Mouse (Mus musculus) T-helper 2 cell (primary cell): ENCODE measurements around the gene Smarcad1.

Source experiments
- in situ Hi-C: fragments of 300-600 bp; cut with MboI, MseI; formaldehyde crosslinking; loops from one replicate; pipeline ENCODE4 v1.15.1; 2025; ENCODE audit warnings: high pct_unique_total_duplicates

Smarcad1 gene

DNA sequence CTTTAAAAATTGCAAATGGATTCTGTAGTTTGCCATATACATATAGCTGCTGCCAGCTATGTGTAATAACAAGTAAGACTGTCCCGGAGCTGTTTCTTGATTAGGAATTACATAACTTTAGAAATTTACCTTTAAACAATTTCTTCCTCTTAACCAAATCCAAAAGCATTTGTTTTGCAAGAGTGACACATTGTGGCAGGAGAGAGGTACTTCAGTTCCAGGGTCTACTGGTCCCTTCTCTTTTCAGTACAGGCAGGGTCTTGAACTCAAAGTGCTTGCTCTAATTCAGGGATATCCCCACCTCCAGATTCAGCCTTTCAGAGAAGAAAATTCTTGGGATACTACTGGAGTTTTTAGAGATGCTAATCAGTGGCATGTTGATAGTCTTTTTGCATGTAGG, 36.8 kb downstream of the Smarcad1 start:
- in situ Hi-C loops: no loop called here

DNA sequence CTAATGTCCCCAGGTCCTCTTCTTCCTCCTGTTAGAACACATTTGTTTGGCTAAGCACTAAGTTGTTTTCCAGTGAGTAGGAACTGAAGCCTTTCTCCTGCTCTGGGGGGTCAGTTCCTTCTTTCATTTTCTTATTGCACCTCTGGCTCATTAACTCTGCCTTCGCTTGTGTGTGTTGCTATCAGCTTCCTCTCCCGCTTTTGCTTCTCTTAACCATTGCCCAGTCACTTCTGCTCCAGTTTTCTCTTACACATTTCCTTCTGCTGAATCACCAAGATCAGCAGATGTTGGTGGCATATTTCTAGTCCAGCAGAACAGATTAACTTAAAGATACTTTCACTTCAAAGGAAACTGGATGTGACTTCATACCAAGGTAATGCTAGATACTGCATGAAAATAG, 72.5 kb downstream of the Smarcad1 start:
- in situ Hi-C loops: no loop called here

DNA sequence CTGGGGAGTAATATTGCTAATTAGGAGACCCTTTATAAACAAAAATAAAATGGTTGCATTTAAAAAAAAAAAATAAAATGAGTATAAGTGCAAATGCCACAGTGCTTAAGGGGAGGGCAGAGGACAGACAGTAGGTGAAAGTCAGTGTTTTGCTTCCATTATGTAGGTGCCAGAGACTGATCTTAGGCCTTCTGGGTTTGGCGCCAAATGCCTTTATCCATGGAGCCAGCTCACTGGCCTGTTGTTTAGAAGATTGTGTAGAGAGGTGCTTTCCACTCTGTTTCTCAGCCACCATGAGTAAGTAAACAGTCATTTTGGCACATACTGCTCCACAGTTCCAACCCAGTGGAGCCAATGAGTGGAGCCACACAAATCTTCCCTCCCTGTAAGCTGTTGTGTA, 75.2 kb downstream of the Smarcad1 start:
- in situ Hi-C loops: no loop called here

DNA sequence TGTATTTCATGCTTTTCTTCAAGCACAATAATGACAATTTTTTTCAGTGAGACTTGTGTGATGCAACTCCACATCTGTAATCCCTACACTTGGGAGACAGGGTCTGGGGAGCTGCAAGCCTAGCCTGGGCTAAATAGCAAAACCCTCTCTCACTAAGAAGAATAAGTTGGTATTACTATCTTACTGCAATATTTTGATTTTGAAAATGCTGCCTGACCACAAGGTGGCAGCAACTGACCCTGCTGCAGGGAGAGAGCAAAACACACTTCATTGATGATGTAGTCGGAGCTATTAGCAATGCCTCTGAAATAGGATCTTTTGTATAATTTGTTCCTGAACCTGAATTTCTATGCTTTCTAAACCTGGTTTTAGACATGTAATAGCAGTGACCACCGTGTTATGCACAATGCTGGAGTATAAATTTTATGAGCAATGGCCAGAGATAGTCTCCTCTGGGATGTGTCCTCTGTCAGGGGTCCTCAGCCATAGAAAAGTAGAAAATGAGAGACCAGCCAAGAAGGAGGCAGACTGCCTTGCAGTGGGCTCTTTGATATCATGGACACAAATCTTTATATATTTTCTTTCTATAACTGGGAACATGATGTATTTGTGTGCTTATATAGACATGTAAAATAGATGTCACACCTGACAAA, 83.8 kb downstream of the Smarcad1 start:
- in situ Hi-C loops: loop anchor here (5.0 to 25.0 kb wide), 2 partner anchors 326 to 461 kb away; no protein-coding TSS in a partner anchor

DNA sequence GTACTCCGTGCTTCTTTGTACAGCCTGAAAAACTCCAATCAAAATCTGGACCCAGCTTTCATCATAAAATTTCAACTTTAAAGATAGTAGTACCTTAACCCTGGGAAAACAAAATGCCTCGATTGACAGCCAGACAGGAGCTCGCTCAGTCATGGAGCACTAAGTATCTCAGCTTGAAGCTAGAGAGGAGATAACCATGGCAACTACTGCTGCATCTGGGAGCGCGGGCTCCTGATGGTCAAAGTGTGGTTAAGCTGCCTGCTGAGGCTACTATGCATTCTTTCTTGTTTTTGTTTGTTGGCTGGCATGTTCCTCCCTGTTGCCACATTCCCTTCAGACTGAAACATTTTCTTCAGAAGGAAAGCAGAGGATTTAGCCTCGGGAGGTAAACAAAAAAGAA, 90.0 kb downstream of the Smarcad1 start:
- in situ Hi-C loops: loop anchor here (25.0 kb wide), 1 partner anchor 455 kb away; no protein-coding TSS in a partner anchor

DNA sequence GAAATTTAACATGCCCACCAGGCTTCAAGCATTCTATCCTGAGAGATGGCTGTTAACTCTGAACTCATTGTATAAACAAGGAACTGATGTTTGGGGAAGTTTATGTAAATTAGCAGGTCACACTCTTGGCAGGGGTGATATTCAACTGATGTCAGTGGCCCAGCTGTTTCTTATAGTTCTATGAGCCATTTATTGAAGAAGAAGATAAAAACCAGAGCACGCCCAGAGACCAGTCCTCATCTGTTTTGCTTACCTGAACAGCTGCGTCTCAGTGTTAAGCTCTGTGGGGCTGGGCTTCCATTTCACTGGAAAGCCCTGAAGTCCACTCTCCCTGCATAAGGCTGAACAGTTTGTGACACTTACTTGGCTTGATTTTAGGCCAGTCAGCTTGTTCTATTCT, 95.4 kb downstream of the Smarcad1 start:
- in situ Hi-C loops: loop anchor here (25.0 kb wide), 1 partner anchor 449 kb away; no protein-coding TSS in a partner anchor

DNA sequence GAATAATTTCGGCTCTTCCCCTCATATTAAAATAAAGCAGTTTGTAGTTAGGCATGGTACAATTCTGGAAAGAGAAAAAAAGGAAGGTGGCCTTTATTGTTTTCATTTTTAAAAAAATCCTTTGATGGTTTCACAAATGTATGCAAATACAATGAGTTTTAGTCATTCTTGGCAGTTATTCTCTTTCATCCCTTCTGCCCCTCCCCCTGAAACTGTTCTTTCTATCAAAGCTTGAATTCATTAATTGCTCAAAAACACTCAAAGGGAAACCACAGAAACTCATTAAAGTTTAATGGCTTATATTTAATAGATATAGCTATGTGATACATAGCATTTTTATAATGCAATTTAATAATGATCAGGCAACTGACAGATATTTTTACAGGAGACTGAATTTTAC, 95.9 kb downstream of the Smarcad1 start:
- in situ Hi-C loops: loop anchor here (25.0 kb wide), 1 partner anchor 449 kb away; no protein-coding TSS in a partner anchor

DNA sequence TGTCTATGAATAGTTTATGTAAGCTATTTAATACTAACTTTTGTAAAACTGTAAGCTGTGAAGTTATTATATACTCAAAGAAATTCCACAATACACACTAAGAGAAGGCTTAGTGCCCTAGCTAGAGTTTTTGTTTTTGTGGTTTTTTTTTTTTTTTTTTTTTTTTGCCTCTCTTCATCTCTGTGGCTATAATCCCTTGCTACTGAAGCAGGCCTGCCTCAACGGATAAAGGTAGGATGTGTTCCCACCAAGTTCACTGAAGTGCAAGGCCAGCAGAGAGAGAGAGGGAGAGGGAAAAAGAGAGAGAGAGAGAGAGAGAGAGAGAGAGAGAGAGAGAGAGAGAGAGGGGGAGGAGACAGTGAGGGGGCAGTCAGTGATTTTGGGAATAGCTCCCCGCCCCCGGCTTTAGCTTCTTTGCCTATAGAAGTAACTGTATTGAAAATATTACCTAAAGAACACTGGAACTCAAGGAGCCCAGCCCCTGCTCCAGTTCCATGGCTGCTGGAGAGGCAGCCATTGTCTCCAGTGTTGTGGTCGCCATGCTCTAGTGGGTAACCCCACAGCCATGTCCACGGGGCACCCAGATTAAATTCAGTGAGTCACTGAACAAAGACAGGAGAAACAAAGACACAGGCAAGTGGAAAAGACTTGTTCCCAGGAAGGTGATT, 97.8 kb downstream of the Smarcad1 start:
- in situ Hi-C loops: loop anchor here (25.0 kb wide), 1 partner anchor 447 kb away; no protein-coding TSS in a partner anchor

DNA sequence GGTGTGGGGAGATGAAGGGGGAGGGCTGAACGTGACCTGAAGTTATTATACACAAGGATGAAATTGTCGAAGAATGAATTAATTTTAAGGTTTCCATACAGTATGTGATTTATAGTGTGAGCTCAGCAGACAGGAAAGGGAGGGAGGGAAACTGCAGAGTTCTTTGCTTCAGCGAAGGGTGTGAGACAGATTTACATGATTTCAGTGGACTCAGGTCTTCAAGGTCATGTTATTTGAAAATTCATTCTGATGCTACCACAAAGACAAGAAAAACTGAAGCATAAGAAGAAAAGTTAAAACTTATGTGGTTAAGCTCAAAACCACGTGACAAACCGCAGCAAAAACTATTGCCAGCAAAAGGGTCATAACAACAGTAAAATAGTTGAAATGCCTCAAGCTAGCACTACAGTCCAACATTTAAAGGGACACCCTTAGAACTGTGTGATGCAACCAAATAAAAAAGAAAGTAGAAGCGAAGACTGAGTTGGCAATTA, 98.4 kb downstream of the Smarcad1 start:
- in situ Hi-C loops: loop anchor here (25.0 kb wide), 1 partner anchor 447 kb away; no protein-coding TSS in a partner anchor

DNA sequence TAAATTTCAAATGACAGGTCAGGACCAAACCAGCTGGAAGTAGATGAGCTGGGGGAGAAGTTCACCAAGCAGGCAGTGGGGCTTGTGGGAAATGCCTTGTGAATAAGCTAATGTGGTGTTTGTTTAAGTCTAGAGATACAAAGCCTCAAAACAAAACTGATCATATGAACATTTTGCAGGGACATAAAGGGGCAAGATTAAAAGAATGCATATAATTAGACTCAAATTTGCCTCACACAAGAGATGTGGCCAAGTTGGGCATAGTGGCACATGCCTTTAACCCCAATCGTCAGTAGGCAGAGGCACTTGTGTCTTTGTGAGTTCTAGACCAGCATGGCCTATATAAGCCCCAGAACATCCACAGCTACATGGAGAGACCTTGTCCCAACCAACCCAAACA, 99.9 kb downstream of the Smarcad1 start:
- in situ Hi-C loops: loop anchor here (25.0 kb wide), 1 partner anchor 445 kb away; no protein-coding TSS in a partner anchor

DNA sequence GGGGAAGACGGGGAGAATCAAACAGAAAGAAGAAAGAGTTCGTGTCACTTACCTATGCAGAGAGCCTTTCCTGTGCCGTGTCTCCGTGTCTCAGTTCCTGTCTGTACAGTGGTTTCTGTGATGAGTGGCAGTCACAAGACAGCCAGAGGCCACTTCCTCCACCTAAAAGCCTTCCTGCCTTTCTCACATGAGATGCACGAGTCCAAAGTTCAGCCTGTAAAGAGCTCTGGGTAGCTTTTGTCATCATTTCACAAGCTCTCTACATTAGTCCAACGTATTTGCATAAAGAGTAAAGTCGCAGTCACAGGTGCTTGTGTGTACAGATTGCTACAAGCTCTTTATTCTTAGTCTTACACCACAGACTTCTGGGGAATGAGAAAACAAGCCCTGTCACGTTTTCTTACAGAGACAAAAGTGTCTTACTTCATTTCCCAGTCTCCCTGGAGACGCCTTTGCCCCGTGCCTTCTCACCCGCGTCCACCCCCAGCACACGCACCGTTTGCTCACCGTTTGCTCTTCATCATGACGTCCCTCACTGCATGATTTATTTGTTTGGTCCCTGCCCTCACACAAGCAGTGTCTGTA, 102.3 kb downstream of the Smarcad1 start, which contains the start of gene Hpgds:
TSS of gene Hpgds (minus strand) at position 288 of the 585 bp plus-strand sequence.
- in situ Hi-C loops: loop anchor here (25.0 kb wide), 1 partner anchor 443 kb away; no protein-coding TSS in a partner anchor

DNA sequence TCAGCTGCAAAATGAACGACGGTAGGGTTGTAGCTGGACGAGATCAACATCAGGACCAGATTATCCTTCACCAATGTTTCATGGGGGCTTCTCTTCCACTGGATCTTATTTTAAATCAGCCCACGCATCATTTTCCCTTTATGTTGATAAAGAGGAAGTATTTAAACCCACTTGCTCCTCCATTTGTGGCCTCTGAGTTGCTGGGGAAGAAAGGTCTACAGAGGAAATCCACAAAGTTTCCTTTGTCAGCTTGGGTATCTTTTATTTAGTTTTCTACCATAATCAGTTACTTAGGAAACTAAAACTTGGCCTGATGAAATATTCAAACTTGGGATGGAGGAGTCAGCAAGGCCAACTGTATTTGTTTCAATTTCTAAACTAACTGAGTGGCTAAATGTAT, 104.0 kb downstream of the Smarcad1 start:
- in situ Hi-C loops: loop anchor here (25.0 kb wide), 1 partner anchor 441 kb away; no protein-coding TSS in a partner anchor

DNA sequence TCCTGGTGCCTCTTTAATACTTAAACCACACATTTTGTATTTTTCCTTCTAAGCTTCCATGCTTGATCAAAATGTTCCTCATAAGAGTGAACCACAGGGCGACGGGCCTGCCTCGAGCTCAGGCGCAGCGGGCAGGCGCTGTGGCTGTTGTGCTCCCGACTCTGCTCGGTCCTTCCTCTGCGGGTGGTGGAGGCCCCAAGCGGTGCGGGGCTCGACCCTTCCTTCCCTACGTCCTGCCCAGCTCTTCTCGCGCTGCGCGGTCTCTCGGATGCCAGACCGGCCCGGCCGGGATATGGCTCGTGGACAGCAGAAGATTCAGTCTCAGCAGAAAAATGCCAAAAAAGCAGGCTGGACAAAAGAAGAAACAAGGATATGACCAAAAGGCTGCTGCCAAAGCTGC, 108.3 kb downstream of the Smarcad1 start:
- in situ Hi-C loops: no loop called here

DNA sequence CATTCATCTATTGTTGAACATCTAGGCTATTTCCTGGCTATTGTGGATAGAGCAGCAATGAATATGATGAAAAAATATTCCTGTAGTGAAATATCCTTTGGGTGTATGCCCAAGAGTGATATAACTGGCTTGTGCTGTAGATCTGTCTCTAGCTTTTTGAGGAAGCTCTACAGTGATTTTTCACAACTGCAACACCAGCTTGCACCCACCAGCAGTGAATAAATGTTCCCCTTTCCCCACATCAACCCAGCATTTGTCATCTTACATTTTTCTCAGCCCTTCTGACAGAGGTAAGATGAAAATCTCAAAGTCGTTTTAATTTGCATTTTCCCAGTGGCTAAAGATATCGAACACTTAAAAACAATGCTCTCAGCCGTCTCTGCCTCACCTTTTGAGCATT, 111.2 kb downstream of the Smarcad1 start:
- in situ Hi-C loops: no loop called here

DNA sequence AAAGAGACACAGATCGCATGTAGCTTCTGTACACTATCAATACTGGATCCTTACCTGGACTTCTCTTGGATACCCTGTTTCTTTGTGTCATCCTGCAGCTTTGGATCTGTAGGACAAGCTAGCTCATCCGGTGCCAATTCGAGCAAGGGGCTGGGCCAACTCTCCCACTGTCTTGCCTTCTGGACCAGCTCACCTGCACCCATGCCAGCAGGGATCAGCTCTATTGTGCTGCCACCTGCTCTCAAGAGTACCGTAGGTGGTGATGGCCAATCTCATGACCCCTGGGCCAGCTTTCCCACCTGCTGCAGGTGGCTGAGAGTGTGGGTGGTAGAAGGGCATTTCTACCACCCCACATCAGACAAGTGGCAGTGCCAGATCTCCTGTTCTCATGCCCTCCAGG, 114.7 kb downstream of the Smarcad1 start:
- in situ Hi-C loops: no loop called here

DNA sequence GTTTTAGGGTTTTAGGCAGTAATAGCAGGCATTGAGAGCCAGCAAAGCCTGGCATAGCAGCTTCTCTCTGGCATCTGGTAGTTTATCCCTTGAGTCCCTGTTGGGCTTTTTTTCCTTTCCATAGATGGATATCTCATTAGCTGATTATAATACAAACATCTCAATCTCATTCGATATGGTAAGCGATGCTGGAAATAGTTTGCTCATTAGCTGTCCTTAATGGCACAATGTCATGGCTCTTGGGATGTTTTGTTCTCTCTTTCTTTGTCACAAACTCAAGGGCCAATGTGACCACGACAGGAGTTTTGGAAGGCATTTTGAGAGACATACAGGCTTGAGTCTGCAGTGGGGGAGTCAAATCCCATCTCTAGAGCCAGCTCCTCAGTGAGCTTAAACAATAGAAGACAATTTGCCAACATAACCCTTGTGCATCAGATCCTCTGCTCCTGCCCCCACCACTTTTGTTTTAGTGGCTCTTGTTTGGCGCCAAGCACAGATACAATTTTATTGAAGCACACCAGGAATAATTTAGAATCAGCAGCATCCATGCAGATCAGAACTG, 117.1 kb downstream of the Smarcad1 start:
- in situ Hi-C loops: no loop called here

DNA sequence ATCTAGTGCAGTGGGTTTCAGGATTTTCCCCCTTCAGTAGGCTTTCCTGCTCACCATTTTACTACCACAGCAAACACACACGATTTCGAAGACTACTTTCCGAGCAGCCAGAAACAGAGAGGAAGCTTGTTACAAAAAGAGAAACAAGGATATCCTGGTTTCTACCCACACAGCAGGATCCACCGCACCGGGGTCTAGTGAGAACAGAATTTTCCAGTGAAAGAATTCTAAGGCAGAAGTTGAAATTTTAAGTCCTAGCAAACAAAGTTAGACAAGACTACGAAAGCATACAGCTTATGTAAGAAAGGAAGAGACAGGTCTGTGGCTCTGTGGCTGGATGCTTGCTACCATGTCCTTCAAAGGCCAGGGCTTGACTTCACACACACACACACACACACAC, 121.8 kb downstream of the Smarcad1 start:
- in situ Hi-C loops: no loop called here

DNA sequence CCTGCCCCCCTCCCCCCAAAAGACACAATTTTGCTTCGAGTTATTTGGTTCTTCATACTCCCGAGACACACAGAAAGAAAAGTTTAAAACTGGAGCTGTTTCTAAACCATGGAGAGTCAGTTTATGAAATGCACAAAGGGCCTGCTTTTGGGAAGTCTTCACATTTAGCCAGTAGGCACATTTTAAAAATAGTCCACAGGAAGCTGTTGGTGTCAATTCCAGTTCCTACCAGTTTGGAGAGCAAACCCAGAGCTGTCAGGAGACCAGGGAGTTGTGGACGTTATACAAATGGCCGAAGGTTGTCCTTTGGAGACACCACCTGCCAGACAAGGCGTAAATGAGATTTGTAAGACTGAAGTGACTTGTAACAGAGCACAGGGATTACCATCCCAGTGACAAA, 122.6 kb downstream of the Smarcad1 start:
- in situ Hi-C loops: no loop called here
